Comparison of ENCODE assay signal across 10 mouse cellular contexts in the genomic region with DNA sequence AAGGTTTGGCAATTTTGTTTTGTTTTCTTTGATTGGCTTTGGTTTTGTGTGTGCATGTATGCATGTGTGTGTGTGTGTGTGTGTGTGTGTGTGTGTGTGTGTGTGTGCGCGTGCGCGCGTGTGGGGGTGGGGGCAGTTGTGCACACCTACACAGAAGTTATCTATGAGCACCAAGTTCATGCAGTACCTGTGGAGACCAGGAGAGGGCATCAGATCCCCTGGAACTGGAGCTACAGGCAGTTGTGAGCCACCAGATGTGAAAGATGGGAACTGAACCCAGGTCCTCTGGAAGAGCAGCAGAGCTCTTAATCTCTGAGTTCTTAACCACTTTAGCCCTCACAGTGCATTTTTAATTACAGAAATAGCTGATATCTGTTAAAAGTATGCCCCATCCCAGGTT. TPM values are rescaled to one million over a fixed set of nuclear protein-coding genes. Genes with fewer than 3 reads are reported as not detected.
DNase-seq lines count a peak whose midpoint lies in the region; ATAC-seq and TF ChIP-seq lines count a peak whose summit lies in the region.
"Had no signal": no experiment of that assay in that cellular context is flagged by ENCODE, and none has a peak within 500 bp of the region (broad histone marks: within the 10 kb centered on the region; RNA-seq: fewer than 3 reads in every experiment).

No protein-coding gene starts in this region.

- no peaks in the 10 kb centered on the region for H3K4me1 ChIP-seq in kidney, postnatal 0 days (replicated peaks; ENCODE audit: insufficient read depth, low read length)
- H3K4me1 ChIP-seq in kidney, embryonic 15.5 days, result peaks cover 7% of the 10 kb centered on the region
- no peaks in the 10 kb centered on the region for H3K4me1 ChIP-seq in MEL (ENCODE audit: control insufficient read depth in 1 of 2, insufficient read depth in 2 of 2, low read length in 2 of 2)
- H3K4me1 ChIP-seq in forebrain, embryonic 11.5 days (replicated peaks; ENCODE audit: control insufficient read depth, insufficient read depth, low read length), result no peaks in the 10 kb centered on the region
- H3K4me1 ChIP-seq: hindbrain, embryonic 12.5 days had no signal

- no peak overlapping the region for H3K27ac ChIP-seq in kidney, postnatal 0 days
- no peak overlapping the region for H3K27ac ChIP-seq in kidney, embryonic 15.5 days
- no peak overlapping the region for H3K27ac ChIP-seq in MEL (ENCODE audit: control insufficient read depth, low read depth, low read length)
- H3K27ac ChIP-seq in forebrain, embryonic 11.5 days (ENCODE audit: low read depth, low read length), result no peak overlapping the region
- H3K27ac ChIP-seq: hindbrain, embryonic 12.5 days had no signal

- no peak overlapping the region for H3K4me3 ChIP-seq in kidney, postnatal 0 days (replicated peaks; ENCODE audit: low read depth, low read length)
- no peak overlapping the region for H3K4me3 ChIP-seq in kidney, embryonic 15.5 days (replicated peaks)
- H3K4me3 ChIP-seq in MEL (ENCODE audit: control insufficient read depth in 1 of 2, insufficient read depth in 1 of 2, low read depth in 2 of 2, low read length in 2 of 2), result no peak overlapping the region
- H3K4me3 ChIP-seq in forebrain, embryonic 11.5 days (ENCODE audit: low read depth, low read length), result no peak overlapping the region
- H3K4me3 ChIP-seq: hindbrain, embryonic 12.5 days had no signal

- DNase-seq in kidney, postnatal 0 days (ENCODE audit: low spot score), result no peak
- peak; percentile 11 for DNase-seq in MEL (ENCODE audit: low read depth, low spot score)
- DNase-seq in embryo, embryonic 9.5 days (ENCODE audit: extremely low spot score), result peak; percentile 12
- peak; percentile 22 for DNase-seq in splenic B cell, adult 2 months (ENCODE audit: low read depth, low spot score)
- DNase-seq in forebrain, embryonic 11.5 days (ENCODE audit: low spot score), result no peak
- no peak for DNase-seq in urinary bladder, postnatal 25 days (ENCODE audit: low spot score)
- DNase-seq in frontal cortex, postnatal 14 days (ENCODE audit: low spot score in 2 of 2), result no peak
- DNase-seq: right cerebral cortex, adult 18-20 months had no signal

- 99% methylated on average over 5 of the region's 5 CpGs for WGBS in kidney, postnatal 0 days
- WGBS in kidney, embryonic 15.5 days, result 99% methylated on average over 5 of the region's 5 CpGs
- WGBS in forebrain, embryonic 11.5 days, result 96% methylated on average over 5 of the region's 5 CpGs

- H3K36me3 ChIP-seq in kidney, postnatal 0 days (ENCODE audit: insufficient read depth, low read length), result no peaks in the 10 kb centered on the region
- H3K36me3 ChIP-seq in kidney, embryonic 15.5 days, result no peaks in the 10 kb centered on the region
- H3K36me3 ChIP-seq in MEL (ENCODE audit: control insufficient read depth in 1 of 2, insufficient read depth in 2 of 2, low read length in 2 of 2), result no peaks in the 10 kb centered on the region
- no peaks in the 10 kb centered on the region for H3K36me3 ChIP-seq in splenic B cell, adult 2 months (ENCODE audit: control insufficient read depth, insufficient read depth, low read length, poor library complexity, severe bottlenecking)
- H3K36me3 ChIP-seq in forebrain, embryonic 11.5 days (ENCODE audit: control insufficient read depth, insufficient read depth, low read length), result no peaks in the 10 kb centered on the region
- H3K36me3 ChIP-seq: hindbrain, embryonic 12.5 days had no signal

- H3K79me2 ChIP-seq in MEL (ENCODE audit: control insufficient read depth, insufficient read depth, low read length, poor library complexity), result no peaks in the 10 kb centered on the region

- no peaks in the 10 kb centered on the region for H3K27me3 ChIP-seq in kidney, postnatal 0 days (ENCODE audit: insufficient read depth, low read length)
- H3K27me3 ChIP-seq in kidney, embryonic 15.5 days, result no peaks in the 10 kb centered on the region
- H3K27me3 ChIP-seq in MEL (ENCODE audit: control insufficient read depth in 1 of 2, insufficient read depth in 2 of 2, low read length in 2 of 2), result no peaks in the 10 kb centered on the region
- H3K27me3 ChIP-seq in splenic B cell, adult 2 months (ENCODE audit: control insufficient read depth, insufficient read depth, low read length, poor library complexity, severe bottlenecking), result no peaks in the 10 kb centered on the region
- no peaks in the 10 kb centered on the region for H3K27me3 ChIP-seq in forebrain, embryonic 11.5 days (ENCODE audit: control insufficient read depth, insufficient read depth, low read length)

- no peak for TF ChIP-seq POLR2A in MEL (IDR thresholded peaks at IDR 0.05; ENCODE audit: control insufficient read depth in 1 of 2, insufficient read depth in 1 of 2, low read depth in 1 of 2, low read length in 2 of 2, poor library complexity in 1 of 2)

- TF ChIP-seq RAD21 in MEL (IDR thresholded peaks at IDR 0.05; ENCODE audit: low read depth, low read length), result no peak; the same call in none of the 2 replicates

- peak; percentile 45; the same call in 1 of the 2 replicates for TF ChIP-seq CTCF in kidney, postnatal 0 days (IDR thresholded peaks at IDR 0.05; ENCODE audit: low read depth)
- peak; percentile 13 to 26 (median 22); a peak in 2 of 6 replicates for TF ChIP-seq CTCF in MEL (IDR thresholded peaks at IDR 0.05 in 2 of 3, conservative IDR thresholded peaks at IDR 0.05 in 1 of 3; ENCODE audit: control insufficient read depth in 1 of 3, insufficient read depth in 1 of 3, low read depth in 2 of 3, low read length in 3 of 3, poor library complexity in 1 of 3, severe bottlenecking in 1 of 3)

- TF ChIP-seq EP300 in MEL (IDR thresholded peaks at IDR 0.05; ENCODE audit: low read depth in 1 of 2, low read length in 2 of 2), result no peak

- no peak for ATAC-seq in kidney, postnatal 0 days (replicated peaks; ENCODE audit: low FRiP score, low read depth)
- ATAC-seq in kidney, embryonic 15.5 days (replicated peaks; ENCODE audit: low FRiP score), result no peak
- no peak for ATAC-seq in forebrain, embryonic 11.5 days (replicated peaks; ENCODE audit: low FRiP score)

- no peak overlapping the region for H3K4me2 ChIP-seq in kidney, postnatal 0 days (ENCODE audit: low read length)
- no peak overlapping the region for H3K4me2 ChIP-seq in kidney, embryonic 15.5 days
- no peak overlapping the region for H3K4me2 ChIP-seq in forebrain, embryonic 11.5 days (ENCODE audit: low read depth, low read length, severe bottlenecking)
- H3K4me2 ChIP-seq: hindbrain, embryonic 12.5 days had no signal

- no peak overlapping the region for H3K9ac ChIP-seq in kidney, postnatal 0 days (ENCODE audit: low read depth, low read length)
- no peak overlapping the region for H3K9ac ChIP-seq in kidney, embryonic 15.5 days
- H3K9ac ChIP-seq in MEL (ENCODE audit: control insufficient read depth, low read depth, low read length, poor library complexity, severe bottlenecking), result no peak overlapping the region
- H3K9ac ChIP-seq in forebrain, embryonic 11.5 days (ENCODE audit: low read length), result no peak overlapping the region
- H3K9ac ChIP-seq: hindbrain, embryonic 12.5 days had no signal

- no peaks in the 10 kb centered on the region; the same call in 1 of the 2 replicates for H3K9me3 ChIP-seq in kidney, postnatal 0 days (replicated peaks; ENCODE audit: low read length)
- 0 out of 2 replicates have a peak, but pooled peaks cover 3% of the 10 kb centered on the region for H3K9me3 ChIP-seq in kidney, embryonic 15.5 days (replicated peaks)
- H3K9me3 ChIP-seq in MEL (replicated peaks; ENCODE audit: insufficient read depth, low read length), result no peaks in the 10 kb centered on the region
- H3K9me3 ChIP-seq in forebrain, embryonic 11.5 days (ENCODE audit: control insufficient read depth, low read length), result peaks cover 3% of the 10 kb centered on the region; the same call in 1 of the 2 replicates
- H3K9me3 ChIP-seq: hindbrain, embryonic 12.5 days had no signal

TF ChIP-seq in MEL, 35 proteins besides CTCF, POLR2A, EP300 and RAD21:
- TF ChIP-seq MAX (IDR thresholded peaks at IDR 0.05; ENCODE audit: low read length) (no peak), GABPA (IDR thresholded peaks at IDR 0.05; ENCODE audit: low read depth, low read length) (no peak), SMC3 (IDR thresholded peaks at IDR 0.05; ENCODE audit: low read depth, low read length) (0 out of 2 replicates have a peak, but pooled peaks have one; percentile 9)

RNA-seq across cellular contexts. Expression of gene Mafb, which starts 47.1 kb away (rescaled TPM):
- 31.5 and 31.7 TPM in 2 replicates for polyA plus RNA-seq in kidney, postnatal 0 days (2015; fragmentation: Nextera tagmentation; extraction: Ambion mirVana)
- polyA plus RNA-seq in kidney, embryonic 15.5 days (2015; fragmentation: Nextera tagmentation; extraction: Ambion mirVana), result 36.2 and 38.0 TPM in 2 replicates
- not detected in 2 replicates for total RNA-seq in MEL (2012; rRNA removed)
- not detected for polyA plus RNA-seq in MEL (2012; ENCODE audit: insufficient read depth in 1 of 2, insufficient read length in 2 of 2, low read depth in 1 of 2, low replicate concordance in 2 of 2, missing spikeins in 1 of 2)
- polyA plus RNA-seq in forebrain, embryonic 11.5 days (2014; fragmentation: Nextera tagmentation; extraction: Ambion mirVana), result 5.3 and 5.4 TPM in 2 replicates

Comparison
In these comparisons a context has a peak if more than half of its experiments do, and no peak if none do; other contexts are left out.
1. DNase-seq: peak in MEL (single experiment), embryo, embryonic 9.5 days (single experiment) and splenic B cell, adult 2 months (single experiment); none in kidney, postnatal 0 days (single experiment), forebrain, embryonic 11.5 days (single experiment), urinary bladder, postnatal 25 days (single experiment) and frontal cortex, postnatal 14 days (0 of 2).